Mouse (Mus musculus) erythroid progenitor cell, adult 5-6 weeks (primary cell): ENCODE measurements around the gene Gm28729. TPM values are rescaled to one million over a fixed set of nuclear protein-coding genes. Genes with fewer than 3 reads are reported as not detected.
"Not testable (repeated sequence)": the region's sequence is repeated elsewhere in the genome, so short reads cannot be mapped to it uniquely, and the experiment has no call there.

Experiments
- ATAC-seq: replicated peaks from 2 replicates; pipeline ENCODE4 v1.8.0; 2016; ENCODE audit warnings: moderate number of reproducible peaks, mild to moderate bottlenecking, moderate TSS enrichment, inconsistent platforms; ENCODE audit not compliant: poor library complexity, low FRiP score, severe bottlenecking
- total RNA-seq, 2 experiments: library from RNA; stranded (forward) in 1 of 2; stranded (reverse) in 1 of 2; fragments of 150-400 nt in 1 of 2; fragments of 186-747, 209-891 nt in 1 of 2; gene quantifications; 2 replicates each; pipeline versions ENCODE4 v1.2.3 to v1.2.4; 2015 to 2017; ENCODE audit warnings: low replicate concordance in 2 of 2

The Gm28729 gene
- total RNA-seq, 2 experiments from 2014 or later, result not detected

DNA sequence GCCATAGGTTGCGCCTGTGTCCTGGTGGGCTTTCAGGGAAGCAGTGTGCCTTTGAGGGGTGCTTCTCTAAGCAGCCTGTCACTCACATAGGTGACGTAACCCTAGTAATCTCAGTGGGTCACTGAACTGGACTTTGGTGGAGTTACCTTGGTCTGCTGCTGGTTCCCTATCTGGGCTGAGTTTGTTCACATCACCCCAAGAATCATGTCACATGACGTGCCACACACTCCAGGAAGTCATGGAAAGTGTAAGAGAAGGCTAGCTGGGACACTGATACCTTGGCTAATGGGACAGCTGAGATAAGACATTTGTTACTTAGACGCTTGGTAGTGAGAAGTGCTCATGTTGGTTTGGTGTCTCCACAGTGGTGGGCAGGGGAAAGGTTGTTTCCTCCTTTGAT is 947 bp upstream of the Gm28729 start:
- ATAC-seq, result no peak

DNA sequence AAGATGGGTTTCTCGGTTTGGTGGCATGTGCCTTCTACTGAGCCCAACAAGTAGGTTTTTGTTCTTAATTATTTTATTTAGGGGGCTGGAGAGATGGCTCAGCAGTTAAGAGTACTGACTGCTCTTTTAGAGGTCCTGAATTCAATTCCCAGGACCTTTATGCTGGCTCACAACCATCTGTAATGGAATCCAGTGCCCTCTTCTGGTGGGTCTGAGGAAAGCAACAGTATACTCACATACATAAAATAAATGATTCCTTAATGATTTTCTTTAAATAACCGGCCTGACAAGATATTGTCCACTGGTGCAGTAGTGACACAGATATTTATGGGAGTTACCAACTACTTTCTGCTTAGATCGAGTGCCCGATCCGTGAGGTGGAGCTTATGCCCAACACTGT is 1.9 kb downstream of the Gm28729 start:
- ATAC-seq, result no peak

DNA sequence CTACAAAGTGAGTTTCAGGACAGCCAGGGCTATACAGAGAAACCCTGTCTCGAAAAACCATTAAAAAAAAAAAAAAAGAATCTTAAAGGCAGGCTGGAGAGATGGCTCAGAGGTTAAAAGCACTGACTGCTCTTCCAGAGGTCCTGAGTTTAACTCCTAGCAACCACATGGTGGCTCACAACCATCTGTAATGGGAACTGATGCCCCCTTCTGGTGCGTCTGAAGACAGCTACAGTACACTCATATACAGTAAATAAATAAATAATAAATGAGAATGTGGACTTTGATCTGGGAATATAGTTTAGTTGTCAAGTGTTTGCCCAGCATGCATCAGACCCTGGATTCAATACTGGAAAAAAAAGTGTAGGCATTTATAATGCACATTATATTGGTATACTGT is 3.5 kb downstream of the Gm28729 start:
- not testable (repeated sequence) for ATAC-seq

DNA sequence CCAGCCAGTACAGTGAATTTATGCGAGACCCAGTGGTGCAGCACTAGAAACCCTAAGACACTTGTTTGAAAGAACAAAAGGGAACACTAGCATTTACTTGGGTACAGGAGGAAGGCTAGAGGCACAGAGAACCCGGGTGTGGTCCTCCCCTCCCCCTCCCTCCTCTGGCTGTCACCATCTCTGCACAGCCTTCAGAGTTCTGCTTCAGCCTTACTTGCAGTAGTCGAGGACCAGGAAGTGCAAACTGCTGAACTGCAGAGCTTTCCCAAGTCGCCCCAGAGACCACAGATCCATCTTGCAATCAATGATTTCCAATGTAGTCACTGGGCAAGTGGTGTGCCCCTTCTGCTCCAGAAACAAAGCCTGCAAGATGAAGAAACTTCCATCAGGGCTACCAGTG is 7.6 kb downstream of the Gm28729 start:
- ATAC-seq, result no peak

DNA sequence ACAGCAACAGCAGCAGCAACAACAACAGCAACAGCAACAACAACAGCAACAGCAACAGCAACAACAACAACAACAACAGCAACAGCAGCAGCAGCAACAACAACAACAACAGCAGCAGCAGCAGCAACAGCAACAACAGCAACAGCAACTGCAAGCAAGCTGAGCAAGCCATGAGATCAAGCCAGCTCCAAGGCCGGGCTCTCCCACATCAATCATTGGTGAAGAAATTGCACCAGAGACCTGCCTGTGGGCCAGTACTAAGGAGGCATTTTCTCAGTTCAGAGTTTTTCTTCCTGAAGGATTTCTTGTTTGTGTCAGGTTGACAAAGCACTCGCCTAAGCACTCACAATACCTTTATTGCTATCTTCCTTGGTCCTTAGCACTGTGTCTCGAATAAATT is 8.3 kb downstream of the Gm28729 start:
- ATAC-seq, result no peak

DNA sequence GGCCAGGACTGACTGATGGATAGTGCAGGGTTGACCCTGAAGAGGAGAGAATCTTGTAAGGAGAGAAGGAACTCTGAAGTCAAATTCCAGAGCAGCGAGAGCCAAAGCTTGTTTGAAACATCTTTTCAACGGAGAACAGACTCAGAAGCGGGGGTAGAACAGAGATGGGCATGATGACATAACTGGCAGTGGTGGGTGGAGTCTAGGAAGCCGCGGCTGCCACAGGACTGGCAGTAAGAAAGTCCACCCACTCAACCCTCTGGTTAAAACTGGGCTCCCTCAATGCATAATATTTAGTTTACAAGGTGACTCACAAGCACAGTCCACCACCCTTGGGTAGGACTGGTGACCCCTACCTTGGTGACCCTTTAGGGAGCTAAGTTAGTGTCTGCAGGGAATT is 9.3 kb downstream of the Gm28729 start:
- ATAC-seq, result no peak

DNA sequence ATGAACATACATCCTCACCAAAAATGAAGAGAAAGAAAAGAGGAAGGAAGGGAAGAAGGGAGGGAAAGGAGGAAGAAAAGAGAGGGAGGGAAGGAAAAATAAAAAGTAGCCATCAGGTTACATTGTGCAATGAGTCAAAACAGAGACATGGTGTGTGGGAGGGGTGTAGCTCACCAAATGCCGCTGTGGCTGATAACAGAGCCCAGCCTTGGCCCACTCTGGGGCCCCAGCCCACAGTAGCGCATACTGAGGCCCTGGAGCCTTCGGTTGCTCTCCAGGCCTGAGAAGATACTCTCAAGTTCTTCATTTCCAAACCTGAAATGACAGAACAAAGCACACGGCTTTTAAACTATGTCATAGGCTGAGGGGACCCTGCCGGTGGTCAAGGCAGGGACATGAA is 10.8 kb downstream of the Gm28729 start:
- no peak for ATAC-seq

DNA sequence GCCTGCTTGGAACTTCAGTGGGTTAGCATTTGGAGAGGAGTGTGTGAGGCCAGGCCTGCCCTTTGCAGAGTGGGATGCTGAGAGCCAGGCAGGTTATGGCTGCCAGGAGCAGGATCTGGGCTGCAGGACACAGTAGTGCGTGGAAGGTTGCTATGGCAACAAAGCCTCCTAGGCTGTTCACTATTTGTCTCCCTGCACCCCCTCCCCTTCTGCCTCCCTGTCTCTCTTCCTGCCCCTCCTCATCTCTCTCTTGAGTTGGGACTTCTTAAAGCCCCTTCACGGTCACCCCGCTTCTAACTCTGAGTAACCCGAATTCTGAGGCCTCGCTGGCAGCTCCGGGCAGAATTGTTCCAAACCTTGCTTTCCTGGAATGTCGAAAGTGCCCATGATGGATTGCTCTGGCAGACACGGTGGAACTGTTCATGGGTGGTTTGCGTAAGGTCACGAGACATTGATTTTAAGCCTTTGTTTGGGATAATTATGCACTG is 19.0 kb downstream of the Gm28729 start:
- ATAC-seq, result no peak

DNA sequence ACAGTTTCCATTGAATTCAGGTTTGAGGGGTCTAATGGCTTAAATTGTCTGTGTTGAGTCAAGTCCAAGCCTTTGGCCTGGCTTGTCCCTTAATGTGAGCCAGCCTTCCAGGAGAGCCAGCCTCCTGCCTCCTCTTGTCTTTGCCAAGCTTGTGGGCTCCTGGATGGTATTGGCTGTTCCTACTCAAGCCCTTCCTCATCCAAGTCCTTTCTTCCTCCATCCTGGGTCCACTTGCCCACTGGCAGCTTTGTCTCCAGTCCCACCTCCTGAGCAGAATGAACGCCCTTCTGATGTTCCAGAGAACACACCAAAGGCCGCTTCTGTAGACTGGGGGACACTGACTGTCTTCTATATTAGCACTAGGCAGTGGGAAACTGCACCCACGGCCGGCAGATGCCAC is 19.9 kb downstream of the Gm28729 start:
- no peak for ATAC-seq

DNA sequence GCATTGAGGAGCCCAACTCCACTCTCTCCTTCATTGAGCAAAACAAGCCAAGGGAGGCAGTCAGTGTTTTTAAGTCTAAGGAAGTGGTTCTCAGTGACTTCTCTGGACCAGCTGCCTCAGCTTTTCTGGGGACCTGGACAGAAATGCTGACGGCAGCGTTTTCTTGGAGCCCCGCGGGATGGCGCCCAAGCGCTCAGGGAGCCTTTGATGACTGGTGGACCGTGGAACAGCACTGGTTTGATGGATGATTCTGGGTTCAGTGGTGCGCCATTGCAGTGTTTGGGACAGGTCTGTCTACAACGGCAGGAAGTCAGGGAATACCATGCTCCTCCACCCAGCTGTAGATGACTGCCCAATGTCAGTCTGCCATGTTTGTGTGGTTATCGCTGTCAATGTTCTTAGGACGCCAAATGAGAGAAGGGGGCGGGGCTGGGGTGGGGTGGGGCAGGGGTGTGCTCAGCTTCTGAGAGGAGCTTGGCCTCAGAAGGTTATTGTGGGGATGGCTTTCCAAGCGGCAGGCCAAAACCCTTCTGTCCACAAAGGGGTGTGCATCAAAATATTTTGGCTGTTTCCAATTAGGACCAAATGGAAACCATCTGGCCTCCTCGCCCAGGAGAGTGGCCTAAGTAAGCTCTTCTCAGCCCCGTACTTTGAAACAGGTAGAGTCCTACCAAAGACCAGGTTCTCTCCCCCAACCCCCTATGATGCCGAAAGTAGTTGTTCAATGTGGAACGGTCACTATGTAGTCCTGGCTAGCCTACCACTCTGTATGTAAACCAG is 20.8 kb downstream of the Gm28729 start:
- ATAC-seq, result no peak

DNA sequence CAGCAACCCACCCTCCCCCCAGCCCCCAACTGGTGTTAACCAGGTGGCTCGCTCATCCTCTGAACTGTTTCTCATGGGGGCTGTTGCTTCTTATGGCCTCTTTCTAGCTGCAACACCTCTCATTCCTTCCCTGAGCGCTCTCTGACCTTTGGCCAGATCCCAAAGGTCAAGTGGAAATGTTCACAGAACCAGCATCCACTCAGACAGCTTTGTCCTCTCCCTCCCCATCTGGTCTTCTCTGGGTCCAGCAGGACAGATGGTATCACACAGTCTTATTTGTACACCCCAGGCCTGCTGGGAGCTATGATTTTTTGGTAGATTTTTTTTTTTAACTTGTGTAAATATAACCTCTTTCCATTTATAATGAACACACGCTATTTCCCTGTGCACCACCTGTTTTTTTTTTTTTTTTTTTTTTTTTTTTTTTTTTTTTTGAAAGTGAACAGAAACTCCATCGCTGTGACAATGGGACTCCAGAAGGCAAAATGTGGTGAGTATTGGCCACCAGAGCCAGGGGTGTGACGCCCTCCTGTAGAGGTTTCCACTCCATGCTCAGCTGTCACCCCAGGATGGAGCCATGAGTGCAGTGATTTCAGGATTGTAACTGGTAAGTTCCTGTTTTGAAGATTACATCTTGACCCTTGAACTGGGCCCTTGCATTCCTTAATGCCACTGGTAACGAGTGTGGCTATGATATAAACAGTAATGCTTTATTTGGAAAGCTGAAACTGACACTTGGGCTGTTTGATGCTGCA is 22.0 kb downstream of the Gm28729 start:
- no peak for ATAC-seq

DNA sequence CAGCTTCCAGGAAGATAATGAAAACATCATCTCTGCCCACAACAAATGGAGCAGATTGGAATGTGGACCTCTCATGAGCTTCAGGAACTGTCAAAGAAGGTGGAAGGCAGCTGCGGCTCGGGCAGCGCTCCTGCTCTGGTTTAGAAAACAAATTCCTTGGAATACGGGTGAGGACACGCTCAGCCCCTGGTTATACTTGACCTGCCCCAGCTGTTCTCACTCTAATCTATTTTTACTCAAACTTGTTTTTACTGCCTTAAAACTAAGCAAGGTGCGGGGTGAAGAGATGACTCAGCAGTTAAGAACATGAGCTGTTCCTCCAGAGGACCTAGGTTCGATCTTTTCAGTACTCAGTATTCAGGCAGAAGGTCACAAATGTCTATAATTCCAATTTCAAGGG is 23.8 kb downstream of the Gm28729 start:
- no peak for ATAC-seq

DNA sequence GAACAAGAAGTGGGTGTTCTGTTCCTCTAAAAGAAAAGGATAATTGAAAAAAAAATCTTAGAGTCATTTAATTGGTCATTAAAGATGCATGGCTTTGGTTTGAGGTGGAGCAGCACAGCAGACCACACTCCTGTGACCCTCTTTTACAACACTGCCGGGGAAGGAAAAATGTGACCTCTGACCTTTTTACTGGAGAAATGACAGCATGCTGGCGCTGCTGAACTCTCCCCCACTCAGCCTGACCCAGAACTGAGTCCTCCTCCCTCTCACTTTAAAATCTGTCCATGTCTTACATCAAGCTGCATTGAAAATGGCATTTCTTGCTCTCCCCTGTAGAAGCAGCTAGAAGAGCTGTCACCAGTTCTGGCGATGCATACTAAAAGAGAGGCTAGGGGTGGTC is 31.9 kb downstream of the Gm28729 start:
- no peak for ATAC-seq

DNA sequence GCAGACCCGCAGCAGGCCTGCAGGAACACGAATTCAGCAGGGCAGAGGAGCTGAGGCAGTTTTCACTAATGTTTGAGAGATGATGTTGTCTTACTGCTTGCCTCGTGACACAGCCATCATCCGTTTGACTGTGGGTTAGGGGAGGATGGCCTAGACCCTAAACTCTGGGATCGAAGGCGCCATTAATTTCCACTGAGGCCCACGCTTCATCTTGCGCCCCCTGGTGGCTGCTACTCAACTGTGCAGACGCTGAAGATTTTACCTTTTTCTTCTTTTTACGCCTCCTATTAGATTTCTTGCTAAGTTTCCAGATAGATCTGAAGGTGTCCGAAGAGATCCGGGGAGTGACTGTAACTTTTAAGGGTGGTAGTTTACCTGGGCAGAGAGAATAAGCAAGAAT is 33.3 kb downstream of the Gm28729 start:
- ATAC-seq, result peak; percentile 80

DNA sequence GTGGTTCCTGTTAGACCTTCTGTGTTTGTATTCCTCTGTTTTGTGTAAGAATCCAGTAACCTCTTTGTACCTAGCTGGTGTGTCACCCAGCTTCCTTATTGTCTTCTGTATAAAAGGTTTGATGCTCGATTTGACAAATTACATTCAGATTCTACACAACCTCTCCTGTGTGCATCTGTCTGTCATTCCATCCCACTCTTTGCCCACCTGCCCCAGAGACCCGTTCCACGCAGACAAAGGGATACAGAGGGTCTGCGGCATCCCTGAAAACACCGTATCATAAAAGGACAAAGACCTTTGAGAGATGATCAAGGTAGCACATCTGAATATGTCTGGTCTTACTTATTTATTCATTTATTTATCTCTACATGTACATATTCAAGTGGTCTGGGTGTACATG is 37.2 kb downstream of the Gm28729 start:
- not testable (repeated sequence) for ATAC-seq

DNA sequence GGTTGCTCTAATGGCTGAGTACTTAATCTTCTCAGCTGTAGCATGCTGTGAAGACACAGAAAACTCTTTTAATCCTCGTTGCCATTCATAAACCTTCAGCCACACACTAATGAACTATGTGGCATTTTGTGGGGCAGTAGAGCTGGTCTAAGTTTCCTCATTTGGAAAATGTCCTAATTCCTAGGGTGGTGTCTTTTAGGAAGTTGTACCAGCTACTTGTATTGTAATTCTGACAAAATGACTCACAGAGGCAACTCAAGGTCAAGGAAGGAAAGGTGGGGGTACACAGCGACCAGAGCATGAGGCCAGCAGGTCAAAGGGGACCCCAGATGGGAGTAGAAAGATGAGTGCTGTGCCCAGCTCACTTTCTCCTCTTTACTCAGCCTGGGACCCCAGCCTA is 41.4 kb downstream of the Gm28729 start:
- ATAC-seq, result no peak

DNA sequence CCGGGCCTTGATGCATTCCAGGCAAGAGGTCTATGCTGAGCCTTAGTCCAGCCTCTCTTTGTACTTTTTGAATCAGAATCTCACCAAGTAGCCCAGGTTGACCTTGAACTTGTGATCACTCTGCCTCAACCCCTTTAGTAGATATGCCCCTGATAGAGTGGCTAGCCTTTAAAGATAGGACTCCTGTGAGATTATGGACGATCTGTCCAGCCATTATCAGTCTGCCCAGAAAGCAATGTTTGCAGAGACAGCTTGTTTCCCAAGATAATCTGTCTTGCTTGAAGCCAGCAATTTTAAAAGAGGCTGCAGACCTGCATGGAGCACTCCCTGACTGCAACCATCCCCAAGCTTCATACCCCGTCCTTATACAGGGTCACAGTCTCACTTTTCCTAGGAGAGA is 42.0 kb downstream of the Gm28729 start:
- ATAC-seq, result no peak

DNA sequence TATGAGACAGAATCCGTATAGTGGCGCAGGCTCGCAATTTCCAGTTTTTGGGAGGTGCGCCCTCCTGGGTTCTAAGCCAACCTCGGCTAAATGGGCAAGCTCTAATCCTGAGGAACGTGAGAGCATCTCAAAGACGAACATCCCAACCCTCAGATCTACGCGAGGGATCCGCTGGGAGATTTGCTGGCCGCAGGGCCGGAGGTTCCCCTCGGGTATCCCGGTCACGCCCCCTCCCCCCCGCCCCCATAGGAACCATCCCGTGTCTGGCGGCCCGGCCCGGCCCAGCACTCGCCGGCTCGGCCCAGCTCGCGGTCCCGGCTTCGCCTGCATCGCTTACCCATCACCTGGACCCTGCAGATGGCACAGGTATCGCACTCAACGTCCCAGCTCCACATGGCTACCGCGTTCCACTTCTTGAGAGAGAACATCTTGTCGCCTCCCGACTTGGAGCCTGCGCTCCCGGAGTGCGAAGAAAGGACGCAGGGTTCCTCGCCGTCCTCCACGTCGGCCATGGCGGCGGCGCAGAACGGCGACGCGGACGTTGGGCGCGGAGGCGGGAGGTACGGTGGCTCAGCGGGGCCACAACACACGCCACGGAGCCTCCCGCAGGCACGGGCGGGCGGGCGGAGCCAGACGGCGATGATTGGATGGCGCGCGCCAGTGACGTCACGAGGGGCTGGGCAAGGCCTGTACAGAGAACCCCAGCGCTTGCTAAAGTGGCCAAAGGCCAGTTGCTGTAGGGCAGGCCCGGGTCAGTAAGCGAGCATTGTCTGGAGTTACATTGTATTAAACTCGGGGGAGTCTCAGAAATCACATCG is 46.8 kb downstream of the Gm28729 start, which contains the start of gene Rnf7:
Gene Rnf7, minus strand, starts transcription at position 605 of the 818 bp plus-strand sequence.
- ATAC-seq, result peak; percentile 96

DNA sequence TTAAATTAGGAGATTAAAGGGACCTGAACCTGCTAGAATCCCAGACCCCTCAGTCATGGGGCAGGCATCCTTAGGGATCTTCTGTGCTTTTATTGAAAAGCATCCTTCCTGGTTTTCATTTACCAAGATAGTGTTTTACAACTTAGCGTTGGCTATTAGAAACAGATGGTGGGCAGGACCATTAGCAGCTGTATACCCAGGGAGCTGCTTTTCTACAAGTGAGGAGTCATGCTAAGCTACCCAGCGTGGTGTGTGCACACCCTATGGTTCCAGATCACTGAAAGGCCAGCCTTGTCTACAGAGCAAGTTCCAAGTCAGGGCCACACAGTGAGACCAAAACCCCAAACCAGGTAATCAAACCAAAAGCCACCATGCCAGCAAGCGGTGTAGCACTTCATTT is 52.7 kb downstream of the Gm28729 start:
- no peak for ATAC-seq

DNA sequence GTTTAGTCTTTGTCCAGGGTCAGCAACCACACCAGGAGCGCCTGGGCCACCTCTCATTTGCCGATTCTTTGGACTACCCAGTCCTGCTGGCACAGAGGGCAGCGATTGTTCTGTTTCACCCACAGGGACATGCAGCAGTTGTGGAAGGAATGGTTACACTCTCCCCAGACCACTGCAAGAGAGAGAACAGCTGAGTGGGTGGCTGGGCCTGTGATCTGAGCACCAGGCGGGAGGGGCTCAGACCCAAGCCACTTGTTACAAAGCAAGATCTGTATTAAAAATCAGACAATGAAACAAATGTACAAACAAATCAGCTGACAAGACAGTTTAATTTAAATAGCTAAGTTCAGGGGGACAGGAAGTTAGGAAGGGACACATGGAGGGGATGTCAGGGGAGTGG is 53.4 kb downstream of the Gm28729 start:
- ATAC-seq, result not testable (repeated sequence)
